Mouse (Mus musculus): ENCODE data around the gene Vmn2r21.
"Not testable (repeated sequence)": the region's sequence is repeated elsewhere in the genome, so short reads cannot be mapped to it uniquely, and the experiment has no call there.

Vmn2r21 gene

GRCm38 (mm10) chr6:123533306-123533705 lies at the start of gene Vmn2r21:
Gene Vmn2r21 (minus strand): TSS chr6:123533406.
- DNase-seq (ENCODE audit: low spot score), result not testable (repeated sequence)

GRCm38 (mm10) chr6:123574698-123575097 lies 41.5 kb upstream of the Vmn2r21 start:
- not testable (repeated sequence) for DNase-seq (ENCODE audit: low spot score)

DNA sequence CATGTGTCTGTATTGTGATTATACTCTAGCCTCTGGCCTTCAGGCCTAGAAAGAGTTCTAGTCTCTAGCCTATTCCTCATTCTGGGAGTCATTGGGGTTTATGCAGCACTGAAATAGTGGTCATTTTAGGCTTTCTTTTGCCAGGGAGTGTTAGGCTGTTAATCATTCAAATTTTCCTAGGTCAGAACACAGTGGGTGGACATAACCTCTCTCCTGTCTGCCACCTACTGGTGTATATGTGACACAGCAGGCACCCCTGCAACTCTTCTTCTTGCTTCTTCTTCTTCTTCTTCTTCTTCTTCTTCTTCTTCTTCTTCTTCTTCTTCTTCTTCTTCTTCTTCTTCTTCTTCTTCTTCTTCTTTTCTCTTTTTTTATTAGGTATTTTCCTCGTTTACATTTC lies 6.5 kb upstream of the Vmn2r21 start:
- not testable (repeated sequence) for DNase-seq (ENCODE audit: low spot score)

DNA sequence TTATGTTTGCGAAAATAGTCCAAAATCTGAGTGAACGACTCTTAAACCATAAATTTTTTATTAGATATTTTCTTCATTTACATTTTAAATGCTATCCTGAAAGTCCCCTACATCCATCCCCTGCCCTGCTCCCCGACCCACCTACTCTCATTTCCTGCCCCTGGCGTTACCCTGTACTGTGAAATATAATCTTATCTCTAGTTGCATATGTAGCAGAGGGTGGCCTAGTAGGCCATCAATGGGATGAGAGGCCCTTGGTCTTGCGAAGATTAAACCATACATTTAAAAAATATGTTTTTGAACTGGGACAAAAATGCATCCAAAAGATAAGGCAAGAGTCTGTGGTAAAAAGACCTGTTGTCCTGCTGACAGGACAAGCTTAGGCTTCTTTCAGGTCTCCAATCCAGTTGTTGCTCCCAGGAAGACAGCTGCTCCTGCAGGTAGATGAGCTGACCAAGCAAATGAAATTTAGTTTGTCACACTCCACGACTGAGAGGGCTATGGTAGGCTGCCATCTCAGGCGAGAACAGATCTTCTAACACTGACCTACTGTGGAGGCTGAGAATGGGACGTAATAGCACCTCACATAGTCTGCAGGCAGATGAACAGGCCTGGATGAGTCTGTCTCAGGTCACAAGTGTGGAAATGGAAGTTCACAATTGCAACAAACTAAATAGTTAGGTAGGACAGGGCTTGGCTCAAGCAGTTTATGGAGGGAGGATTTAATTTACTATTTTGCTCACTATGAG lies 10.8 kb downstream of the Vmn2r21 start:
- not testable (repeated sequence) for DNase-seq (ENCODE audit: low spot score)

DNA sequence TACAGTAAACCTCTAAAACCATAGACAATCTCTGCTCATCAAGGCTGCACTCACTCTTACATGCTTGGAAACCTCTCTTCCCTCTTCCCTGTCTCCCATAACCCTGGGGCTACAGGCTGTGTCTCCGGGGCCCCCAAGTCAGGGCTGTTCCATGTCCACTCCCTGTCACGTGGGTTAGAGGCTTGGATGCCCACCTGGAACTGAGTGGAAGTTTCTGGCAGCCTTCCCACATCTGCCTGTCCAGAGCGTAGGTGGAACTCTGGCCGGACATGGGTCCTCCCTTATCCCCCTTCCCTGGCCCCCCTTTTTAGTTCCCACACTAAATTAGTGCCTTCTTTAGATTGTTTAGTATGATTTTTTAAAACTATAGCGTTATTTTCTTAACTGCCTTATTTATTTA lies 60.2 kb downstream of the Vmn2r21 start:
- not testable (repeated sequence) for DNase-seq (ENCODE audit: low spot score)

- not testable (repeated sequence) for DNase-seq (ENCODE audit: low spot score)
Observed at GRCm38 (mm10) chr6:123472458-123472987, 60.7 kb downstream of the Vmn2r21 start.

DNA sequence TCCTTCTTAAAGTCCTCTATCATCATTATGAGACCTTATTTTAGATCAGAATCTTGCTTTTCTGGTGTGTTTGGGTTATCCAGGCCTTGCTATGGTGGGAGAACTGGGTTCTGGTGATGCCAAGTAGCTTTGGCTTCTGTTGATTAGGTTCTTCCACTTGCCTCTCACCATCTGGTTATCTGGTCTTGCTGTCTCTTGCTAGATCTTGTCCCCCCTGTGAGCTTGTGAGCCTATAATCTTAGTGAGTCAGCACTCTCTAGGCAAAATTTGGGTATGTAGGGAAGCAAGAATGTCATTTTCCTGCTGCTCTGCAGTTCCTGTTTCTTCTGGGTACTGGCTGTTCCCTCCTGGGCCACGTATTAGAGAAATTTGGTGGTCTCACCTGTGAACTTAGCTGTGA lies 64.6 kb downstream of the Vmn2r21 start:
- not testable (repeated sequence) for DNase-seq (ENCODE audit: low spot score)
